Mouse (Mus musculus): Measurements from ENCODE around the gene Mrm2.

DNA sequence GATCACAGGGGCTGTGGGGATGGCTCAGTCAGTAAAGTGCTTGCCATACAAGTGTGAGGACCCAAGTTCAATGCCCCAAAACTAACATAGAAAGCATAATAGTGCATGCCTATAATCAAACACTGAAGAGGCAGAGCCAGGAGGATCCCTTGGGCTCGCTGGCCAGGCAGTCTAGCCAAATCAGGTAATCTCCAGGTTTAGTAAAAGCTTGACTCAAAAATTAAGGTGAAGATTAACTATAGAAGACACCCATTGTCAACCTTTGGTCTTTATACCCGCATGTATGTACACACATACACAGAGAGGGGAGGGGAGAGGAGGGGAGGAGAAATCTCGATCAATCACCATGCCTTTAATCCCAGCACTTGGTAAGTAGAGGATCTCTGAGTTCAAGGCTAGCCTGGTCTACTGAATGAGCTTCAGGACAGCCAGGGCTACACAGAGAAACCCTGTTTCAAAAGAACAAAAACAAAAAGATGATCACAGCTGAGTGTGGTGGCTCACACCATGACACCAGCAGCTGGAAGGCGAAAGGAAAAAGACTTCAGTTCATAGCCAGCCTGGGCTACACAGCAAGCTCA lies 43.6 kb upstream of the Mrm2 start:
- TF ChIP-seq EP300 (IDR thresholded peaks at IDR 0.05; ENCODE audit: insufficient read depth, low read depth, low read length) (no peak), CTCF (IDR thresholded peaks at IDR 0.05; ENCODE audit: low read depth, low read length) (no peak), POLR2A (IDR thresholded peaks at IDR 0.05; ENCODE audit: insufficient read depth, low read length) (no peak)

Data from ES-Bruce4 (cell line).